Mouse (Mus musculus) urinary bladder, postnatal 25 days (tissue): Measurements from ENCODE around the gene Vsig10.
A peak's percentile ranks its signal among the peaks of the same experiment; 100 is the strongest.
"Not testable (repeated sequence)": the region's sequence is repeated elsewhere in the genome, so short reads cannot be mapped to it uniquely, and the experiment has no call there.

Experiments used
- DNase-seq: peaks from one replicate; pipeline ENCODE4 v3.0.0; 2022; ENCODE audit warnings: low spot score

Vsig10 gene

GRCm38 (mm10) chr5:117318741-117319629 is at the start of gene Vsig10:
Gene Vsig10, plus strand, starts transcription at chr5:117319083.
- DNase-seq: peak; percentile 70

- DNase-seq: no peak
Observed at GRCm38 (mm10) chr5:117269395-117269794, 49.5 kb upstream of the Vsig10 start.

GRCm38 (mm10) chr5:117271945-117272344 is 46.9 kb upstream of the Vsig10 start:
- no peak for DNase-seq

GRCm38 (mm10) chr5:117274817-117275216 is 44.1 kb upstream of the Vsig10 start:
- no peak for DNase-seq

GRCm38 (mm10) chr5:117277784-117278183 is 41.1 kb upstream of the Vsig10 start:
- DNase-seq: no peak

GRCm38 (mm10) chr5:117278809-117279668 is 39.8 kb upstream of the Vsig10 start:
- peak; percentile 62 for DNase-seq

GRCm38 (mm10) chr5:117279669-117280050 is 39.2 kb upstream of the Vsig10 start:
- no peak for DNase-seq

GRCm38 (mm10) chr5:117281536-117281935 is 37.3 kb upstream of the Vsig10 start:
- DNase-seq: no peak

DNA sequence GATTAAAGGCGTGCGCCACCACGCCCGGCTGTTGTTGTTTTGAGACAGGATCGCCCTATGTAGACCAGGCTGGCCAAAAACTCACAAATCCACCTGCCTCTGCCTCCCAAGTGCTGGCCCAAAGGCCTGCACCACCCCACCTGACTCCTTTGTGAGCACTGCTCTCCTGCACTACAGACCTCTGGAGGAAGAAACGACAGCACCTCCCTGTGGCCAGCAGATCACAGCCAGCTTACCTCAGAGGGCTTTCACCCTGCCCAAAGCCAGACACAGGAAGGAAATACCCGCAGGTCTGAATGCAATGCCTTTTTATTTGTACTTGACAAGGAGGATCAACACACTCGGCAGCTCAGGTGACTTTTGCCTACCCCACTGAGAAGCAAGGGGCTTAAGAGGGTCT is 36.5 kb upstream of the Vsig10 start:
- DNase-seq: no peak

GRCm38 (mm10) chr5:117284029-117284428 is 34.9 kb upstream of the Vsig10 start:
- DNase-seq: no peak

- no peak for DNase-seq
Observed at GRCm38 (mm10) chr5:117284682-117285081, 34.2 kb upstream of the Vsig10 start.

DNA sequence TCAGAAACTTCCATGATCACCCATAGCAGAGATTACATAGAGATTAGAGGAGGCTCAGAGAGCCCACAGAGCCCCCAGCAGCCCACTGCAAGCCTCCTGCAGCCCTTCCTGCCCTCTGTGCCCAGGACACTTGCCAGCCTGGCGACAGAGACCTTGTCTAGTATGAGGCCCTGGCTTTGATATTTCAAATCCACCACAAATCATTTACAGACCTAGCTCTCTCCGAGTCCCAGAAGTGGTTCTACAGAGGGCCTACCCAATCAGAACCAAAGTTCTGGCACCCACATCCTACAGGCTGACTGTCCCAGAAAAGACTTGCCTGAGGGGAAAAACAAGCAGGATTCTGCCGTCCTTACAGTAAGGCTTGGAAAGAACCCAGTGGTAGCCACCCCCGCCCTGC is 33.6 kb upstream of the Vsig10 start:
- no peak for DNase-seq

DNA sequence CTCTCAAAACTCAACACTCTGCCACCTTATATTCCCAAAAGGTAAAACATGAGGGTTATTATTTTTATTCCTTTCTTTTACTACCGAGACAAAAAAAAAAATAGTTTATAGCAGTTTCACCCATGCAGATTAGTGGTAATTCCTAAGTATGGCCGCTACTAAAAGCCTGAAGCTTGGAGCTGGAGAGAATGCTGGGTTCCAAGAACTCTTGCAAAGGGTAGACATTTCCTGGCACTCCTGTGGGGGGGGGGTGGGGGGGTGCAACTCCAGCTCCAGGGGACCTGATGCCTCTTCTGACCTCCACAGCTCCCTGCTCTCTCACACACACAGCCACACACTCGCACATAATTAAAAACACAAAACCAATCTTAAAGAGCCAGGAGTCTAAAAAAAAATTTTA is 32.6 kb upstream of the Vsig10 start:
- DNase-seq: no peak

GRCm38 (mm10) chr5:117286831-117287822 is 31.8 kb upstream of the Vsig10 start, which contains the start of gene Pebp1:
Gene Pebp1, minus strand, starts transcription at chr5:117287625.
- peak; percentile 92 for DNase-seq

DNA sequence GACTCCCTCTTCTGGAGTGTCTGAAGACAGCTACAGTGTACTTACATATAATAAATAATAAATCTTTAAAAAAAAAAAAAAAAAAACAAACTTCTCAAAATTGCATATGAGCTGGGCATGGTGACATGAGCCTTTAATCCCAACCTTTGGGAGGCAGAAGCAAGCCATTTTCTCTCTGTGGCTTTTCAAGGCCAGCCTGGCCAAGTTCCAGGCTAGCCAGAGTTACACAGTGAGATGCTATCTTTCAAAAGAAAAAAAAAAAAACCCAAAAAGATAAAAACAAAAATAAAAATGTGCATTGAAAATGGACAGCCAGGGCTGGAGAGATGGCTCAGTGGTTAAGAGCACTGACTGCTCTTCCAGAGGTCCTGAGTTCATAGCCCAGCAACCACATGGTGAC is 29.2 kb upstream of the Vsig10 start:
- no peak for DNase-seq

GRCm38 (mm10) chr5:117290081-117290480 is 28.8 kb upstream of the Vsig10 start:
- DNase-seq: no peak

DNA sequence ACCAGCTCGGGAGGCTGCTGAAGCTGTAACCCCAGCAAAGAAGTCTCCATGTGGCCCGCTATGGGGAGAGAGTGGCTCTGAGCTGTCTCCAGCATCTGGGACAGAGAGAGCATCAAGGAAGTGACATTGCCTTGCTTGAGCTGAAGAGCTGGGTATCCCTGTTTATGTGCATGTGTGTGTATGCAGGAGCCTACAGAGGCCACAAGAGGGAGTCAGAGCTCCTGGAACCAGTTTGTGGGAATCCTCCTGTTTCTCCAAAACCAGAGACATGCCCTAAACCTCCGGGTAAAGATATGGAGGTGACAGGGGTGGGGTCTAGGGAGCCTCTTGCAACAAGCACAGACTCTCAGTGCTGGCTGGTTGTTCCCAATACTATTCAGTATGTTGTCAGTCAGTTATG is 27.6 kb upstream of the Vsig10 start:
- no peak for DNase-seq

GRCm38 (mm10) chr5:117292547-117292946 is 26.3 kb upstream of the Vsig10 start:
- DNase-seq: no peak

GRCm38 (mm10) chr5:117293776-117294175 is 25.1 kb upstream of the Vsig10 start:
- DNase-seq: not testable (repeated sequence)

DNA sequence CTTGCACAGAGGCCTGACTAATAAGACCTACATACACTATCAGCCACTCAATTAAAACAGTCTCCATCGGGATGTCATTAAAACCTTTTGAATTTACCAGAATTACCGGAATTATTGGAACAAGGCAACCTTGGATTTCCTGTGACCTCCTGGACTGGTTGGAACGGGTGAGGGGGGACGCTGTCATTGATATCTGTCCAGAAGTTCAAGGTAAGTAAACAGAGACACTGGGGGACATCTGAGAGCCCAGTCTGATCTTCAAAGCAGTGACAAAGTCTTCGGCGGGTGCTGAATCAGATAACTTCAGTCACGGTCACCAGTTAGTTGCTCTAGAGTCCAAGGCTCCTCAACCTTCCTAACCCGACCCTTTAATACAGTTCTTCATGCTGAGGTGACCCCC is 23.9 kb upstream of the Vsig10 start:
- no peak for DNase-seq

GRCm38 (mm10) chr5:117302899-117303298 is 16.0 kb upstream of the Vsig10 start:
- no peak for DNase-seq
